Mouse (Mus musculus): Measurements from ENCODE around the gene Gnl2.

DNA sequence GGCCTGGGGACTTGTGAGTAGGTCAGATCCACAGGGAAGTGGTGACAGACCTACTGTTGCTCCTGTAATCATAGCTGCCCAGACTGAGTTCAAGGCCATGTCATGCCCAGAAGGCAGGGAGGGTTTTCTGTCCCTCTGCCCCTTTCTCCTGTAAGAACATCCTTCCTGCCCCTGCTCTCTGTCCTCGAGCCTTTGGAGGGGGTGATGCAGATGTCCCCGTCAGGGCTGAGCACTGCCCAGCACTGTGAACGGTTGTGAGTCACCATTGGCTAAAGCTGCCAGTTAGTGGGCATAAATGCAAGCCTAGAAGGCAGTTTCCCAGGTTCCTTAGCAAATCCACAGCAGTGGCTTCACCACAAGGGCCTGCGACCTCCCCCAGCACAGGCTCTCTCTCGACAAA is 76.6 kb downstream of the Gnl2 start:
- no peak for TF ChIP-seq CTCF (IDR thresholded peaks at IDR 0.05; ENCODE audit: low read depth)
- TF ChIP-seq EP300 (IDR thresholded peaks at IDR 0.05; ENCODE audit: low read depth): no peak
